Mouse (Mus musculus) thymus, adult 18-20 months (tissue): ENCODE data around the gene Tuba1c.

Experiments
- DNase-seq, 2 experiments: peaks; one replicate each; pipeline ENCODE4 v3.0.0; 2022; ENCODE audit warnings: mixed read lengths in 2 of 2

The Tuba1c gene

GRCm38 (mm10) chr15:99029619-99030584 is at the start of gene Tuba1c:
Tuba1c (plus strand) TSS chr15:99029891.
- DNase-seq, result peak; percentile 82 to 88

GRCm38 (mm10) chr15:98980012-98980614 is 49.6 kb upstream of the Tuba1c start:
- no peak for DNase-seq

GRCm38 (mm10) chr15:98982100-98982499 is 47.6 kb upstream of the Tuba1c start:
- DNase-seq, result no peak

- DNase-seq, result no peak
These were observed 46.1 kb upstream of the Tuba1c start for GRCm38 (mm10) chr15:98983431-98984081.

GRCm38 (mm10) chr15:98984681-98985080 is 45.0 kb upstream of the Tuba1c start:
- no peak for DNase-seq

GRCm38 (mm10) chr15:98985240-98985981 is 44.3 kb upstream of the Tuba1c start:
- DNase-seq, result peak; percentile 56 to 70

- no peak for DNase-seq
These were observed 43.5 kb upstream of the Tuba1c start for GRCm38 (mm10) chr15:98985982-98986715.

GRCm38 (mm10) chr15:98987077-98987630 is 42.5 kb upstream of the Tuba1c start:
- DNase-seq, result no peak

GRCm38 (mm10) chr15:98987661-98988181 is 42.0 kb upstream of the Tuba1c start:
- no peak for DNase-seq

- DNase-seq, result no peak
These were observed 40.9 kb upstream of the Tuba1c start for GRCm38 (mm10) chr15:98988787-98989186.

GRCm38 (mm10) chr15:98989701-98990430 is 39.8 kb upstream of the Tuba1c start:
- no peak for DNase-seq

- DNase-seq, result no peak
These were observed 38.8 kb upstream of the Tuba1c start for GRCm38 (mm10) chr15:98990669-98991539.

- DNase-seq, result no peak
These were observed 38.1 kb upstream of the Tuba1c start for GRCm38 (mm10) chr15:98991540-98992050.

GRCm38 (mm10) chr15:98992086-98992912 is 37.4 kb upstream of the Tuba1c start:
- peak in 1 of 2 experiments; percentile 54 for DNase-seq

GRCm38 (mm10) chr15:98993093-98993793 is 36.4 kb upstream of the Tuba1c start:
- peak; percentile 81 to 85 for DNase-seq

GRCm38 (mm10) chr15:98993865-98994264 is 35.8 kb upstream of the Tuba1c start:
- DNase-seq, result peak; percentile 71 to 81

GRCm38 (mm10) chr15:98994957-98995520 is 34.7 kb upstream of the Tuba1c start:
- no peak for DNase-seq
